Mouse (Mus musculus): ENCODE results near the gene Klhl9.
A peak's percentile ranks its signal among the peaks of the same experiment; 100 is the strongest.
"Not testable (repeated sequence)": the region's sequence is repeated elsewhere in the genome, so short reads cannot be mapped to it uniquely, and the experiment has no call there.

Gene Klhl9

GRCm38 (mm10) chr4:88721791-88722721, at the start of gene Klhl9, which contains the start of gene Gm26566:
TSS of gene Klhl9 (minus strand) at chr4:88722465.
TSS of gene Gm26566 (plus strand) at chr4:88721805.
- ATAC-seq (ENCODE audit: low TSS enrichment) = peak; percentile 90

- 0 out of 2 replicates have a peak, but pooled peaks have one; percentile 73 for ATAC-seq (ENCODE audit: low TSS enrichment)
Measured at GRCm38 (mm10) chr4:88763384-88764018, 41.2 kb upstream of the Klhl9 start.

GRCm38 (mm10) chr4:88762341-88762740, 40.1 kb upstream of the Klhl9 start:
- ATAC-seq (ENCODE audit: low TSS enrichment) = not testable (repeated sequence)

- ATAC-seq (ENCODE audit: low TSS enrichment) = not testable (repeated sequence)
Measured at GRCm38 (mm10) chr4:88761776-88762175, 39.5 kb upstream of the Klhl9 start.

GRCm38 (mm10) chr4:88760431-88760830, 38.2 kb upstream of the Klhl9 start:
- ATAC-seq (ENCODE audit: low TSS enrichment) = not testable (repeated sequence)

GRCm38 (mm10) chr4:88759610-88760268, 37.5 kb upstream of the Klhl9 start, which contains the start of gene Gm13283:
TSS of gene Gm13283 (plus strand) at chr4:88760119.
- ATAC-seq (ENCODE audit: low TSS enrichment) = not testable (repeated sequence)

GRCm38 (mm10) chr4:88758751-88759150, 36.5 kb upstream of the Klhl9 start:
- ATAC-seq (ENCODE audit: low TSS enrichment) = not testable (repeated sequence)

- peak; percentile 100 for ATAC-seq (ENCODE audit: low TSS enrichment)
Measured at GRCm38 (mm10) chr4:88757628-88758031, 35.4 kb upstream of the Klhl9 start.

- ATAC-seq (ENCODE audit: low TSS enrichment) = not testable (repeated sequence)
Measured at GRCm38 (mm10) chr4:88756581-88757513, 34.6 kb upstream of the Klhl9 start.

- ATAC-seq (ENCODE audit: low TSS enrichment) = not testable (repeated sequence)
Measured at GRCm38 (mm10) chr4:88754818-88755340, 32.6 kb upstream of the Klhl9 start, which contains the start of gene Gm13271. TSS of gene Gm13271 (plus strand) at chr4:88754868.

GRCm38 (mm10) chr4:88749926-88750325, 27.7 kb upstream of the Klhl9 start:
- no peak for ATAC-seq (ENCODE audit: low TSS enrichment)

- ATAC-seq (ENCODE audit: low TSS enrichment) = no peak
Measured at GRCm38 (mm10) chr4:88744207-88744606, 21.9 kb upstream of the Klhl9 start.

- ATAC-seq (ENCODE audit: low TSS enrichment) = no peak
Measured at GRCm38 (mm10) chr4:88742771-88743371, 20.6 kb upstream of the Klhl9 start.

GRCm38 (mm10) chr4:88741426-88741825, 19.2 kb upstream of the Klhl9 start:
- no peak for ATAC-seq (ENCODE audit: low TSS enrichment)

GRCm38 (mm10) chr4:88739036-88739435, 16.8 kb upstream of the Klhl9 start:
- ATAC-seq (ENCODE audit: low TSS enrichment) = no peak

GRCm38 (mm10) chr4:88738480-88738879, 16.2 kb upstream of the Klhl9 start:
- peak; percentile 69 for ATAC-seq (ENCODE audit: low TSS enrichment)

- ATAC-seq (ENCODE audit: low TSS enrichment) = peak; percentile 72; the same call in 1 of the 2 replicates
Measured at GRCm38 (mm10) chr4:88727324-88727723, 5.1 kb upstream of the Klhl9 start.

GRCm38 (mm10) chr4:88726727-88727126, 4.5 kb upstream of the Klhl9 start:
- no peak for ATAC-seq (ENCODE audit: low TSS enrichment)

GRCm38 (mm10) chr4:88723497-88724090, 1.3 kb upstream of the Klhl9 start:
- no peak for ATAC-seq (ENCODE audit: low TSS enrichment)

- no peak for ATAC-seq (ENCODE audit: low TSS enrichment)
Measured at GRCm38 (mm10) chr4:88718715-88719114, 3.5 kb downstream of the Klhl9 start.

All from frontal cortex, adult (tissue).